Mouse (Mus musculus) erythroblast, embryonic 14.5 days (primary cell): ENCODE results near the gene Orc1. TPM values are rescaled to one million over a fixed set of nuclear protein-coding genes. Genes with fewer than 3 reads are reported as not detected.

Source experiments
- H3K27me3 ChIP-seq: 2 replicates; pipeline ENCODE4 v1.6.1; 2012; ENCODE audit warnings: inconsistent platforms; ENCODE audit not compliant: control insufficient read depth
- H3K36me3 ChIP-seq: 2 replicates; pipeline ENCODE4 v1.6.1; 2012; ENCODE audit warnings: mild to moderate bottlenecking, inconsistent platforms; ENCODE audit not compliant: control insufficient read depth
- H3K4me1 ChIP-seq: 2 replicates; pipeline ENCODE4 v1.6.1; 2012; ENCODE audit warnings: inconsistent platforms; ENCODE audit not compliant: control insufficient read depth
- H3K4me3 ChIP-seq: replicated peaks from 2 replicates; pipeline ENCODE3; 2012; ENCODE audit warnings: moderate library complexity, mild to moderate bottlenecking, inconsistent platforms
- H3K9me3 ChIP-seq: 2 replicates; pipeline ENCODE4 v1.6.1; 2012; ENCODE audit warnings: low read length, inconsistent platforms, mixed read lengths; ENCODE audit not compliant: control insufficient read depth
- GATA1 ChIP-seq: IDR thresholded peaks from 2 replicates; pipeline ENCODE4 v1.6.1; 2012; ENCODE audit warnings: low read length, inconsistent platforms, mixed read lengths
- TAL1 ChIP-seq: IDR thresholded peaks from 3 replicates; pipeline ENCODE4 v1.6.1; 2012; ENCODE audit warnings: low read length, inconsistent platforms, mixed read lengths
- polyA plus RNA-seq: library from polyadenylated mRNA; stranded (reverse); fragments of >175 nt; gene quantifications from 2 replicates; pipeline ENCODE4 v1.2.3, GENCODE M21; 2012

Orc1 gene
- polyA plus RNA-seq, 1 experiment = 1.3 TPM

- TF ChIP-seq TAL1 (no peak), GATA1 (no peak)
- Histone ChIP-seq H3K9me3 (no peaks in the 10 kb centered on the region), H3K4me1 (no peaks in the 10 kb centered on the region), H3K36me3 (peaks cover 93% of the 10 kb centered on the region), H3K27me3 (no peaks in the 10 kb centered on the region), H3K4me3 (no peak overlapping the region)
These were observed 29.4 kb downstream of the Orc1 start for GRCm38 (mm10) chr4:108608651-108609050.

DNA sequence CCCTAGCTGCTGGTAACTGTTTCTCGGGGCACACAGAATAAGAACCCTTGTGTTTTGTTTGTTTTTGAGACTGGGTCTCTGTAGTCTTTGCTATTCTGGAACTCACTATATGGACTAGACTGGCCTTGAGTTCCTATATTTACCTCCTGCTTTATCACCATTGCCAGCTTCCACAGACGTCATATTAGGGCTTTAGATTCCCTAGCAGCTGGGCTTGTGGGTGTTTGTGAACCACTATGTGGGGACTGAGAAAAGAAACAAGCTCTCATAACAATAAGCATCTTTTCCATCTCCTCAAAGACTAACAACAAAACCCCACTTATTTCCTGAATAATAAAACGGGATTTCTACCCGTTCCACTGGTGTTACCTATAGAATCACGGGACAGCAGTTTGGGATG, 31.7 kb downstream of the Orc1 start:
- peaks cover 93% of the 10 kb centered on the region for H3K36me3 ChIP-seq
- H3K4me1 ChIP-seq = no peaks in the 10 kb centered on the region
- no peaks in the 10 kb centered on the region for H3K27me3 ChIP-seq
- TF ChIP-seq GATA1 = no peak
- H3K9me3 ChIP-seq = no peaks in the 10 kb centered on the region
- no peak overlapping the region for H3K4me3 ChIP-seq

GRCm38 (mm10) chr4:108618586-108618985, 39.4 kb downstream of the Orc1 start:
- H3K36me3 ChIP-seq = peaks cover 45% of the 10 kb centered on the region
- H3K4me3 ChIP-seq = no peak overlapping the region
- H3K4me1 ChIP-seq = peaks cover 25% of the 10 kb centered on the region
- TF ChIP-seq TAL1 = no peak
- no peak for TF ChIP-seq GATA1
- no peaks in the 10 kb centered on the region for H3K27me3 ChIP-seq
- peaks cover 2% of the 10 kb centered on the region; the same call in 1 of the 2 replicates for H3K9me3 ChIP-seq

DNA sequence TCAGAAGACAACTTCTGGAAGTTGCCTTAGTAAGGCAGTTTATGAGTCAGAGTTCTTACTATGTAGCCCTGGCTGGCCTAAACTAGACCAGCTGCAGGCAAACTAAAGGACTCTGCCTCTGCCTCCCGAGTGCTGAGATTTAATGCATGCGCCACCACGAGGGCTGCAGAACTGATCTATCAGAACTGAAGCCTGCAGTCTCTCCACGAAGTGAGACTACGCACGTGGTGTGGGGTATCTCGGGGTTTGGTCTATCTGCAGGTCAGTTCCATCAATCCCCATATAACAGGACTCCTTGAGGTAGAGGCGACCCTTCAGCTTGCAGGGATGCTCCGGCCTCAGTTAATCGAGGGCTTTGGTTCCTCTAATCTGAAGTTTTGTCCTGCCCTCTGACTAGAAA, 39.9 kb downstream of the Orc1 start:
- H3K4me1 ChIP-seq = peaks cover 25% of the 10 kb centered on the region
- peaks cover 45% of the 10 kb centered on the region for H3K36me3 ChIP-seq
- H3K27me3 ChIP-seq = no peaks in the 10 kb centered on the region
- no peak for TF ChIP-seq TAL1
- TF ChIP-seq GATA1 = no peak
- H3K4me3 ChIP-seq = peak overlapping the region; percentile 86
- peaks cover 2% of the 10 kb centered on the region; the same call in 1 of the 2 replicates for H3K9me3 ChIP-seq

DNA sequence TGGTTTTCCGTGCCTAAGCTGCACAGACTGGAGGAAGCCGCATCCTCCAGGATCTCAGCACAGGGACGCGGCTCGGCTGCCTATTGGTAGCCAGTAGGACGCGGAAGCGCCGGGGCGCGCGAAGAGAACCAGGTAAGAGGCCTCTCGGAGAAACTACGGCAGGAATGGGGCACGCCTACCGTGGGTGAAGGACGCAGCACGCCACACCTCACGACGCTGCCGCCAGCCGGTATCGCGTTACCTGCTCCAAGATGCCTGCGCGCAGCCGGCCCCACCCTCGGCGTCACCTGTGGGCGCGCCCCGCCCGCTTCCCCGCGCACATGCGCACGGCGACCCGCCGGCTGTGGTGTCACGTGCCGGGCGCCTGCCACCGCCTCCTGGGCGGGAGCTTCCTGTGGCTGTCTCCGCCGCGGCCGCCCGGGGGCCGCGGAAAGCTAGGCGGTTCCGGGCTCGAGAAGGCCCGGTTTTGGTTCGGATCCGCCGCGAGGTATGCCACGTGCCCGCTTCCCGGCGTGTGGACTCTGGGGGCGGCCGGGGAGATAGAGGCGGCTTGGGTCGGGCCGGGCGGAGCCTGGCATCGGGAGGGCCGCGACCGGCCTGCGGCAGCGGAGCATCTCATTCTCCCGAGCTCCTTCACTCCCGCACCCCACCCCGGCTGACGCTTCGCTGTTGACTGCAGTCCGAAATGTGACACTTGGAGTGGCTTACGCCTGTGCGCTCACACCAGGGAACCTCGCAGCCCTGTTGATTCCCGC, 40.5 kb downstream of the Orc1 start, which contains the start of gene Cc2d1b:
Cc2d1b (plus strand) TSS at position 354 of the 755 bp plus-strand sequence.
- Histone ChIP-seq H3K36me3 (peaks cover 45% of the 10 kb centered on the region), H3K4me1 (peaks cover 25% of the 10 kb centered on the region), H3K4me3 (peak within 1 kb of the TSS; percentile 86), H3K27me3 (no peaks in the 10 kb centered on the region), H3K9me3 (peaks cover 2% of the 10 kb centered on the region; the same call in 1 of the 2 replicates)
- TF ChIP-seq GATA1 = no peak
- TF ChIP-seq TAL1 = no peak

- Histone ChIP-seq H3K36me3 (peaks cover 45% of the 10 kb centered on the region), H3K4me1 (peaks cover 25% of the 10 kb centered on the region), H3K9me3 (peaks cover 2% of the 10 kb centered on the region; the same call in 1 of the 2 replicates), H3K27me3 (no peaks in the 10 kb centered on the region), H3K4me3 (peak overlapping the region; percentile 86)
- no peak for TF ChIP-seq GATA1
- TF ChIP-seq TAL1 = no peak
These were observed 41.3 kb downstream of the Orc1 start for GRCm38 (mm10) chr4:108620536-108620935.

- TF ChIP-seq TAL1 (no peak), GATA1 (no peak)
- Histone ChIP-seq H3K36me3 (peaks cover 45% of the 10 kb centered on the region), H3K27me3 (no peaks in the 10 kb centered on the region), H3K4me3 (no peak overlapping the region), H3K4me1 (peaks cover 25% of the 10 kb centered on the region), H3K9me3 (peaks cover 2% of the 10 kb centered on the region; the same call in 1 of the 2 replicates)
These were observed 42.3 kb downstream of the Orc1 start for GRCm38 (mm10) chr4:108621504-108621903.

DNA sequence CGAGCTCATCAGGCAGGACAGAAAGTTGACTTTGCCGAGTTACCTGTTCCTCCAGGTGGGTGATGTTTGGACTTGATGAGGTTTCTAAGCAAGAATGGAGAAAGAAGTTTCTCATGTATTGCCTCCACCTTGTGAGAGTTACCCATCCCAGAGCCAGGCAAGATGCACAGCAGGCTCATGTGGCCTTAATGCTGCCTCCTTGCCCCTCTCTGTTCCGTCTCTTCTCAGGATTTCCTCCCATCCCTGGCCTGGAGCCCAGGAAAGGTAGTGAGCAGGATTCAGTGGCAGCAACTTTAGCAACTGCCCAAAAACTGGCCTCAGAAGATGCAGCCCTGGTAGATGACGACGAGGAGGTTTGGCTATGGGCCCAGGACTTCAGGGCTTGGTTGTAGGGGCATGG, 47.8 kb downstream of the Orc1 start:
- no peaks in the 10 kb centered on the region for H3K27me3 ChIP-seq
- no peaks in the 10 kb centered on the region for H3K4me1 ChIP-seq
- TF ChIP-seq GATA1 (no peak), TAL1 (no peak)
- H3K4me3 ChIP-seq = no peak overlapping the region
- peaks cover 84% of the 10 kb centered on the region for H3K36me3 ChIP-seq
- H3K9me3 ChIP-seq = no peaks in the 10 kb centered on the region

DNA sequence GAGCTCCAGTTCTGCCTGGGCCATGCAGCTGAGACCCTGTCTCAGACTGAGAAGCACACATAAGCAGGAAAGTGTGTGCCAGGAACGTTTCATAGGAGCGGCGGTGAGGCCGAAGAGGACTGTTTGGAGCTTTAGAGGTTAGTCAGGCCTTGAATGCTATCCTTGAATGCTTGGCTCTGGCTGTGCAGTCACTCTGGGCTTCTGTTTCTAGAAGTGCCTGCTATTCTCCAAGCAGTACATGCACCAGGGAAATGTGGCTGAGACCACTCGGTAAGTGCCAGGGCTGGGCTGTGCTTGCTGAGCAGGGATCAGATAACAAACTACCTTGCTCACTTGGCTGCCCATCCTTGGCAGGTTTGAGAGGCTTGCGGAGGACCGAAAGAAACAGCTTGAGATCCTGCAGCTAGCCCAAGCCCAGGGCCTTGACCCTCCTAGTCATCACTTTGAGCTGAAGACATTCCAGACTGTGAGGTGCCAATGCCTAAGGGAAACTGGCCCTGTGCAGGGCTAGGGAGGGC, 50.2 kb downstream of the Orc1 start:
- Histone ChIP-seq H3K36me3 (peaks cover 94% of the 10 kb centered on the region), H3K4me3 (no peak overlapping the region)
- TF ChIP-seq TAL1 (no peak), GATA1 (no peak)

More for the DNA sequence above, 50.2 kb downstream of the Orc1 start:
- H3K4me1 ChIP-seq = no peaks in the 10 kb centered on the region
- no peaks in the 10 kb centered on the region for H3K27me3 ChIP-seq
- H3K9me3 ChIP-seq = no peaks in the 10 kb centered on the region
